Mouse (Mus musculus): ENCODE results near the gene Grid1. TPM values are rescaled to one million over a fixed set of nuclear protein-coding genes. Genes with fewer than 3 reads are reported as not detected.

Grid1 gene
- polyA plus RNA-seq, 1 experiment = not detected

DNA sequence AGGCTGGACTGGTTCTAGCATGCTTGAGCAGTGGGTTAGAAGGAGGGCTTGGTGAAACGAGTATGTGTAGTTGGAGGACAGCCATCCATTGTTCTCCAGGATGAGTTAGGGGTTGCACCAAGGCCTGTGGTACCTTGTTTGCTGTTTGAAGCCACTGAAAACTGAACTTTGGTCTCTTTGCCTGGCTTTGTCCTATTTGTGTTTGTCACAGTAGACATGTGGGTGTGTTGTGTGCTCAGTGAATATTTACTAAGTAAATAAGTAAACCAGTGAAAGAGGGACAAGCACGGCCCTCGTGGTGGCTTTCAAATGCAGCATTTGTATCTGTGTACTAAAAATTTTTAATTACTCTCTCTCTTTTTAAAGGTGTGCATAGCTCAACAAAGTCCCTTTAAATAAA lies 334.5 kb downstream of the Grid1 start:
- no peak for TF ChIP-seq POLR2A (IDR thresholded peaks at IDR 0.05; ENCODE audit: insufficient read depth, low read depth, low read length)
- no peak for TF ChIP-seq CTCF (IDR thresholded peaks at IDR 0.05; ENCODE audit: insufficient read depth, low read depth, low read length)
- no peaks in the 10 kb centered on the region for H3K4me1 ChIP-seq (ENCODE audit: control insufficient read depth, insufficient read depth, low read length)
- H3K27ac ChIP-seq (ENCODE audit: insufficient read depth, low read depth, low read length) = no peak overlapping the region
- 78% methylated on average over 3 of the region's 3 CpGs for WGBS
- no peak overlapping the region for H3K4me3 ChIP-seq (ENCODE audit: insufficient read depth, low read depth, low read length)

DNA sequence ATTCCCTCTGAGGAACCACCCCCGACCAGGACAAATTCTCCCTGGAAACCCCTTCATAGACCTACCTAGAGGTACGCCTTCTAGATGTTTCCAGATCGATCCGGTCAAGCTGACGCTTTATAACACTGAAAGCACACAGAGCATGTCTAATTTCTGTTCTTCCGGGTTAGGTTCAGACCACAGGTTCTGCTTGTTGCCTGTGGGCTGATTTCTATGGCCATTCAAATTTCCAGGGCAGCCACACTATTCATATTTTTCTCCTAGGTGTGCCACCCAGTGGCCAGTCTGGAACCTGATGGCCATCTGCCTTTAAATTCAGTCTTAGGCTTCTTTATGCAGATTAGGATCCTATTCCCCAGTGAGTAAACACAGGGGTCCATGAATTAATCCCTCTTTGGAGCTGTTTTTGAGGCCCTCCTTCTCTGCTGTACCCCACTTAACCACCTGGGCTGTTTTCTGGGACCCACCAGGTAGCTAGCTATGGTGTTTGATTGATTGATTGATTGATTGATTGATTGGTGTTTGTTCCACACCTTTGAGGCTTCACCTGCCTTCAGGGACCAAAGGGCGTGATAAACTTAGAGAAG lies 337.3 kb downstream of the Grid1 start:
- Histone ChIP-seq H3K27ac (ENCODE audit: insufficient read depth, low read depth, low read length) (no peak overlapping the region), H3K4me3 (ENCODE audit: insufficient read depth, low read depth, low read length) (no peak overlapping the region), H3K4me1 (ENCODE audit: control insufficient read depth, insufficient read depth, low read length) (no peaks in the 10 kb centered on the region)
- WGBS = 90% methylated on average over 7 of the region's 7 CpGs
- TF ChIP-seq CTCF (IDR thresholded peaks at IDR 0.05; ENCODE audit: insufficient read depth, low read depth, low read length) = no peak
- TF ChIP-seq POLR2A (IDR thresholded peaks at IDR 0.05; ENCODE audit: insufficient read depth, low read depth, low read length) = no peak

DNA sequence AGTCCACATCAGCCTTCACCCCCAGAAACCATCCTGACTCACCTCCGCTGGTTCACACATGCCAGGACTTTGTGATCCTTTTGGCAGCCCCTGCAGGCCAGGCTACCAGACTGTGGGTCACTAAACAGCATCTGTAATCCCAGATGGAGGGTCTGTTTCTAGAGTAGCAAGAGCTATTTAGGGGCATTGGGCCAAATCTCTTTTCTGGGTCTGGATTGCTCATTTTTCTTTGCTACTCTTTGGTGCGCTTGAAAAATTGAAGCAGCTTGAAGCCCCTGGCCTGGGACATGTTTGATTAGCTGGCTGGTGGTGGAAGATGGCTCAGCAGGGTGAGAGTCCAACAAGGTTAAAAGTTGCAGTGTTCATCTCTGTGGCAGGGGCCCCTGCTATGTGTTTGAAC lies 339.4 kb downstream of the Grid1 start:
- 85% methylated on average over 2 of the region's 2 CpGs for WGBS
- no peak for TF ChIP-seq CTCF (IDR thresholded peaks at IDR 0.05; ENCODE audit: insufficient read depth, low read depth, low read length)
- no peak for TF ChIP-seq POLR2A (IDR thresholded peaks at IDR 0.05; ENCODE audit: insufficient read depth, low read depth, low read length)
- no peak overlapping the region for H3K27ac ChIP-seq (ENCODE audit: insufficient read depth, low read depth, low read length)

GRCm38 (mm10) chr14:35167451-35167850 lies 347.5 kb downstream of the Grid1 start:
- TF ChIP-seq CTCF (IDR thresholded peaks at IDR 0.05; ENCODE audit: insufficient read depth, low read depth, low read length) = no peak
- no peak for TF ChIP-seq POLR2A (IDR thresholded peaks at IDR 0.05; ENCODE audit: insufficient read depth, low read depth, low read length)
- WGBS = 85% methylated on average over 2 of the region's 2 CpGs
- no peak overlapping the region for H3K27ac ChIP-seq (ENCODE audit: insufficient read depth, low read depth, low read length)
- peaks cover 7% of the 10 kb centered on the region for H3K4me1 ChIP-seq (ENCODE audit: control insufficient read depth, insufficient read depth, low read length)
- H3K4me3 ChIP-seq (ENCODE audit: insufficient read depth, low read depth, low read length) = no peak overlapping the region

More for the DNA sequence above, 339.4 kb downstream of the Grid1 start:
- H3K4me1 ChIP-seq (ENCODE audit: control insufficient read depth, insufficient read depth, low read length) = no peaks in the 10 kb centered on the region
- no peak overlapping the region for H3K4me3 ChIP-seq (ENCODE audit: insufficient read depth, low read depth, low read length)

- no peak for TF ChIP-seq POLR2A (IDR thresholded peaks at IDR 0.05; ENCODE audit: insufficient read depth, low read depth, low read length)
- TF ChIP-seq CTCF (IDR thresholded peaks at IDR 0.05; ENCODE audit: insufficient read depth, low read depth, low read length) = no peak
- Histone ChIP-seq H3K27ac (ENCODE audit: insufficient read depth, low read depth, low read length) (no peak overlapping the region), H3K4me1 (ENCODE audit: control insufficient read depth, insufficient read depth, low read length) (no peaks in the 10 kb centered on the region), H3K4me3 (ENCODE audit: insufficient read depth, low read depth, low read length) (no peak overlapping the region)
- 58% methylated on average over 1 of the region's 1 CpGs for WGBS
These were observed 354.0 kb downstream of the Grid1 start for GRCm38 (mm10) chr14:35173861-35174260.

DNA sequence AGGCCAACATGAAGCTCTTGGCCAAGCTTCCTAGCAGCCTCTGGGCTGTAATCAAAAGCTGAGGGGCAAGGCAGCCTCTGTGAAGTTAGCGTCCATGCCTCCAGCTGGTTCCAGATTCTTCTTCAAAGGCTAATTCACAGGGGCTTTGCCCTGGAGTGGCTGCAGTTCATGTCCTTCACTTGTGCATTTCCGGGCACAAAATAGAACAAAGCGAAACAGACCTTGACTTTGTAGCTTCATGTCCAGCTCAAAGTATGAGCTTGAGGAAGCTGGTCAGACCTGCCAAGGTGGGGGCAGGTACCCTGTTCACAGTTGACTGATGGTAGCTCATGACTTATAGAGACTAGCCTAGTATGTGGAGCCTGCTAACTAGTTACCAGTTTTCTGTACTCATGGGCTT lies 356.1 kb downstream of the Grid1 start:
- TF ChIP-seq CTCF (IDR thresholded peaks at IDR 0.05; ENCODE audit: insufficient read depth, low read depth, low read length) (no peak), POLR2A (IDR thresholded peaks at IDR 0.05; ENCODE audit: insufficient read depth, low read depth, low read length) (no peak)
- H3K4me1 ChIP-seq (ENCODE audit: control insufficient read depth, insufficient read depth, low read length) = no peaks in the 10 kb centered on the region
- no peak overlapping the region for H3K4me3 ChIP-seq (ENCODE audit: insufficient read depth, low read depth, low read length)
- H3K27ac ChIP-seq (ENCODE audit: insufficient read depth, low read depth, low read length) = no peak overlapping the region
- 88% methylated on average over 3 of the region's 3 CpGs for WGBS

DNA sequence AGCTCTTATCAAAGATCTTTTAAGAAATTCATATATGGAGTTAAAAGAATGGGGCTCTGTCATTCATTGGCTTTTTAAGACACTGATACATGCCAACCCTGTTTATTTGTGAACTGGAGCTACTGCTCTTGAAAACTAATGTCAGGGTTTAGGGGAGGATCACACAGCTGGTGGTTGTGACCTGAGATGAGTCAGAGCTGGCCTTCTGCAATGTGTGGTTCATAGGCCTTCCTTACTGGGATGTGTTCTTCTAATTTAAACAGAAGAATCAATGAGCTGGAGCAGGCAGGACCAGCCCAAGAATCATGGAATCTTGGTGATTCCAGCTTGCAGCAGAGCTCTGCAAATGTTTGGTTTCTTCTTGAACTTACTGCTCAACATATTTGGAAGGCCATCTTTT lies 359.2 kb downstream of the Grid1 start:
- Histone ChIP-seq H3K4me3 (ENCODE audit: insufficient read depth, low read depth, low read length) (no peak overlapping the region), H3K4me1 (ENCODE audit: control insufficient read depth, insufficient read depth, low read length) (no peaks in the 10 kb centered on the region), H3K27ac (ENCODE audit: insufficient read depth, low read depth, low read length) (no peak overlapping the region)
- no peak for TF ChIP-seq POLR2A (IDR thresholded peaks at IDR 0.05; ENCODE audit: insufficient read depth, low read depth, low read length)
- no peak for TF ChIP-seq CTCF (IDR thresholded peaks at IDR 0.05; ENCODE audit: insufficient read depth, low read depth, low read length)

- TF ChIP-seq CTCF (IDR thresholded peaks at IDR 0.05; ENCODE audit: insufficient read depth, low read depth, low read length) (no peak), POLR2A (IDR thresholded peaks at IDR 0.05; ENCODE audit: insufficient read depth, low read depth, low read length) (no peak)
- WGBS = 89% methylated on average over 1 of the region's 1 CpGs
- H3K4me1 ChIP-seq (ENCODE audit: control insufficient read depth, insufficient read depth, low read length) = no peaks in the 10 kb centered on the region
These were observed 365.5 kb downstream of the Grid1 start for GRCm38 (mm10) chr14:35185399-35185798.

GRCm38 (mm10) chr14:35192256-35192655 lies 372.3 kb downstream of the Grid1 start:
- 89% methylated on average over 6 of the region's 6 CpGs for WGBS
- Histone ChIP-seq H3K27ac (ENCODE audit: insufficient read depth, low read depth, low read length) (no peak overlapping the region), H3K4me3 (ENCODE audit: insufficient read depth, low read depth, low read length) (no peak overlapping the region), H3K4me1 (ENCODE audit: control insufficient read depth, insufficient read depth, low read length) (no peaks in the 10 kb centered on the region)
- TF ChIP-seq CTCF (IDR thresholded peaks at IDR 0.05; ENCODE audit: insufficient read depth, low read depth, low read length) (no peak), POLR2A (IDR thresholded peaks at IDR 0.05; ENCODE audit: insufficient read depth, low read depth, low read length) (no peak)

More at GRCm38 (mm10) chr14:35185399-35185798, 365.5 kb downstream of the Grid1 start:
- Histone ChIP-seq H3K4me3 (ENCODE audit: insufficient read depth, low read depth, low read length) (no peak overlapping the region), H3K27ac (ENCODE audit: insufficient read depth, low read depth, low read length) (no peak overlapping the region)

DNA sequence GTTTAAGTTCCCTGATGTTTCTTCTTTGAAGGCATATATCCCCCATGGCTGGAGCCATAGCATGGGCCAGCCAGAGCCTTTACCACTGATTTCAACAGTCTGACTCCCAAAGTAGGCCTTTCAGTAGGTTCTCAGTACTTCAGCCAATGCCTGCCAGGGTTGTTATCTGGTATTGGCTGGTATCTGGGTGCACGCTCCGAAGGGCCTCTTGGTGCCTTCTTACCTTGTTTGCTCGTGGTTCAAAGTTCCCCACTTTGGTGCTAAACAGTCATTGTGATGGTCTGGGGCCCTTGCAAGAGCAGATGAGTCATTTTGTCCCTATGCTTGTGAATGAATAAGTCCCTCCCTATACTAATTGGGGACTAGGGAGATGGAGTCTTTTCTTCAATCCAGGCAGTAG lies 377.5 kb downstream of the Grid1 start:
- WGBS = 92% methylated on average over 3 of the region's 3 CpGs
- Histone ChIP-seq H3K4me1 (ENCODE audit: control insufficient read depth, insufficient read depth, low read length) (no peaks in the 10 kb centered on the region), H3K27ac (ENCODE audit: insufficient read depth, low read depth, low read length) (no peak overlapping the region), H3K4me3 (ENCODE audit: insufficient read depth, low read depth, low read length) (no peak overlapping the region)
- TF ChIP-seq POLR2A (IDR thresholded peaks at IDR 0.05; ENCODE audit: insufficient read depth, low read depth, low read length) = no peak
- no peak for TF ChIP-seq CTCF (IDR thresholded peaks at IDR 0.05; ENCODE audit: insufficient read depth, low read depth, low read length)
